Mouse (Mus musculus) E14TG2a.4 (cell line): ENCODE data around the gene Rasgef1b.

Experiments used
- CTCF ChIP-seq: conservative IDR thresholded peaks from 2 replicates; pipeline ENCODE4 v1.5.1; 2014; ENCODE audit warnings: low read length
- POU5F1 ChIP-seq: IDR thresholded peaks from 2 replicates; pipeline ENCODE4 v1.6.1; 2014; ENCODE audit warnings: low read length, borderline replicate concordance

- TF ChIP-seq CTCF (no peak), POU5F1 (no peak)
These were observed 34.0 kb downstream of the Rasgef1b start for GRCm38 (mm10) chr5:99694712-99695360.
